Mouse (Mus musculus): ENCODE data around the gene Cpa5. TPM values are rescaled to one million over a fixed set of nuclear protein-coding genes. Genes with fewer than 3 reads are reported as not detected.

The Cpa5 gene
- total RNA-seq, 2 experiments from 2014 or later: not detected

GRCm38 (mm10) chr6:30678482-30678881 is 67.7 kb downstream of the Cpa5 start:
- no peak for DNase-seq (ENCODE audit: low spot score in 2 of 2)

- no peak for DNase-seq (ENCODE audit: low spot score in 2 of 2)
These were observed 68.8 kb downstream of the Cpa5 start for GRCm38 (mm10) chr6:30679567-30679966.

- DNase-seq (ENCODE audit: low spot score in 2 of 2): no peak
These were observed 69.6 kb downstream of the Cpa5 start for GRCm38 (mm10) chr6:30680442-30680841.

Other genes starting within 250 kb of the Cpa5 start
- 10 to 100 TPM; 27.4 to 27.6 TPM for gene Zc3hc1, start 220.0 kb upstream of the Cpa5 start, total RNA-seq (2021)
- 100 to 1,000 TPM; 132 to 157 TPM for gene Klhdc10, start 209.1 kb upstream of the Cpa5 start, total RNA-seq (2021)
- gene Tmem209, start 101.2 kb upstream of the Cpa5 start, total RNA-seq (2021): 10 to 100 TPM; 16.2 to 19.4 TPM
- 1 to 10 TPM in 1 of 2 experiments, under 1 TPM in 1; 0.83 to 1.1 TPM for gene Ssmem1, start 101.2 kb upstream of the Cpa5 start, total RNA-seq (2021)
- 1 to 10 TPM; 2.6 to 3.2 TPM for gene Cpa2, start 69.4 kb upstream of the Cpa5 start, total RNA-seq (2021)
- gene Cpa4, start 42.6 kb upstream of the Cpa5 start, total RNA-seq (2021): not detected
- gene Cpa1, start 28.2 kb downstream of the Cpa5 start, total RNA-seq (2021): not detected
- gene Cep41, start 82.7 kb downstream of the Cpa5 start, total RNA-seq (2021): 1 to 10 TPM; 5.7 to 7.0 TPM
- 10 to 100 TPM; 77.2 to 86.6 TPM for gene Mest, start 112.5 kb downstream of the Cpa5 start, total RNA-seq (2021)

Data from layer of hippocampus, postnatal 10 days (tissue).